9 mouse cellular contexts compared by ENCODE assay signal in the genomic region with DNA sequence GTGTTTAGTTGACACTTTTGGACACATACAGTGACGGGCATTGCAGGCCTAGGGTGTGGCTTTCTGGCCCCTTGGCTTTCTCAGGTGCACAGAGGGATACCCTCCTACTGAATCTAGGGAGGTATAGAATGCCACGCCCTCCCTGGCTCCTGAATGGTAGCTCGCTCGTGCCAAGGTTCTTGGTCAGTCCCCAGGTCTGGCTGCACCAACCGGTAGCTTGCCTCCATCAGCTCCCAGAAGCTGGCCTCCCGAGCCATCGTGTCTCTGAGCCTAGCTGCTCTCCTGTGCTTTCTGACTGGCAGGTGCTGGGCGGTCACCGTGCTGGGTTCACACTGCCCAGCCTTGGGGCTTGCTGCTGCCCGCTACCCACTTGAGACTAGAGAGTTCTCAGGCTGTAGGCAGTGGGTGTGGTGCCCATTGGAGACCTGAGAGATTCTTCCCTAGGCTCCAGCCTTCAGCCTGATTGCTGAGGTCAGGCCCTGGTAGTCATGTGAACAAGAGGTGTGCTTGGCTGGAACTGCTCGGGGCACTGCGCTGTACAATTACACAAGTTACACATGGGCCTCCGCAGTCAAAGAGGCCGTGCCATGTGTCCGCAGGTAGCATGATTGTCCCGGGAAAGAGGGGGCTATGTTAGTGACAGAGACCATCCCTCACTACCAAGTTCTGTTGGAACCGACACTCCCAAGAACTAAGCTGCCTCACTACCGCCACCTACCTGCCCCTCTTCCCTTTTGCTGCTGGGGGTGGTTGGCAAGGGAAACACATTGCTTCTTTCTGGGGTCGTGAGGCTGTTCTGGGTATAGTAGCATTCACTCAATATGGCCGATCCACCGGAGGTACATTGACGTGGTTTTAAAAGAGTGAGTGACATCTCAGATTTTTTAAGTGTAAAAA. TPM values are rescaled to one million over a fixed set of nuclear protein-coding genes. Genes with fewer than 3 reads are reported as not detected.
DNase-seq lines count a peak whose midpoint lies in the region; ATAC-seq and TF ChIP-seq lines count a peak whose summit lies in the region.
"Had no signal": no experiment of that assay in that cellular context is flagged by ENCODE, and none has a peak within 500 bp of the region (broad histone marks: within the 10 kb centered on the region; RNA-seq: fewer than 3 reads in every experiment).

No protein-coding gene starts in this region.

- H3K27ac ChIP-seq in liver, adult 2 months (replicated peaks; ENCODE audit: insufficient read depth, low read depth, low read length), result no peak overlapping the region
- no peak overlapping the region for H3K27ac ChIP-seq in forebrain, postnatal 0 days (ENCODE audit: low read depth, low read length)
- H3K27ac ChIP-seq in lung, postnatal 0 days (ENCODE audit: low read length), result no peak overlapping the region

- no peaks in the 10 kb centered on the region for H3K9me3 ChIP-seq in forebrain, postnatal 0 days (ENCODE audit: low read length)
- no peaks in the 10 kb centered on the region for H3K9me3 ChIP-seq in lung, postnatal 0 days (ENCODE audit: low read length)

- H3K4me2 ChIP-seq in forebrain, postnatal 0 days (ENCODE audit: low read depth), result no peak overlapping the region
- H3K4me2 ChIP-seq in lung, postnatal 0 days (replicated peaks; ENCODE audit: low read depth, low read length), result no peak overlapping the region

- TF ChIP-seq POLR2A in liver, adult 2 months (IDR thresholded peaks at IDR 0.05; ENCODE audit: extremely low read depth, insufficient read depth, low read length), result no peak

- H3K79me2 ChIP-seq in liver, adult 2 months (ENCODE audit: control insufficient read depth, insufficient read depth, low read length), result peaks cover 11% of the 10 kb centered on the region

- peaks cover 3% of the 10 kb centered on the region for H3K4me1 ChIP-seq in liver, adult 2 months (ENCODE audit: control insufficient read depth, insufficient read depth, low read length)
- H3K4me1 ChIP-seq in forebrain, postnatal 0 days (ENCODE audit: insufficient read depth), result peaks cover 36% of the 10 kb centered on the region
- H3K4me1 ChIP-seq in lung, postnatal 0 days (ENCODE audit: insufficient read depth, low read depth, low read length), result peaks cover 20% of the 10 kb centered on the region

- TF ChIP-seq CTCF in liver, adult 2 months (IDR thresholded peaks at IDR 0.05; ENCODE audit: low read depth, low read length), result peak; percentile 60
- peak; percentile 70 for TF ChIP-seq CTCF in forebrain, postnatal 0 days (IDR thresholded peaks at IDR 0.05; ENCODE audit: low read depth)
- TF ChIP-seq CTCF in lung, postnatal 0 days (IDR thresholded peaks at IDR 0.05), result peak; percentile 68

- no peak for DNase-seq in liver, adult 2 months (ENCODE audit: extremely low read depth, low read depth, low spot score)
- no peak for DNase-seq in liver
- peak; percentile 58 for DNase-seq in ZHBTc4 (ENCODE audit: low read depth, low spot score)
- DNase-seq in forebrain, postnatal 0 days, result no peak
- DNase-seq in lung, postnatal 0 days (ENCODE audit: low spot score), result peak; percentile 78
- DNase-seq in gastrocnemius, postnatal 10 days, result no peak
- no peak for DNase-seq in natural killer cell, adult 2 months (ENCODE audit: low spot score in 2 of 2)
- DNase-seq in layer of hippocampus, adult 8-10 months (ENCODE audit: low spot score in 2 of 2), result no peak

- TF ChIP-seq EP300 in lung, postnatal 0 days (IDR thresholded peaks at IDR 0.05), result no peak

- no peaks in the 10 kb centered on the region for H3K36me3 ChIP-seq in liver, adult 2 months (ENCODE audit: control insufficient read depth, insufficient read depth, low read length)
- H3K36me3 ChIP-seq in forebrain, postnatal 0 days (ENCODE audit: insufficient read depth), result peaks cover 4% of the 10 kb centered on the region; the same call in 1 of the 2 replicates
- peaks cover 11% of the 10 kb centered on the region; the same call in 1 of the 2 replicates for H3K36me3 ChIP-seq in lung, postnatal 0 days (ENCODE audit: insufficient read depth, low read length)

- no peak overlapping the region for H3K4me3 ChIP-seq in liver, adult 2 months (ENCODE audit: insufficient read depth, low read depth, low read length)
- no peak overlapping the region for H3K4me3 ChIP-seq in forebrain, postnatal 0 days (ENCODE audit: low read depth, low read length)
- H3K4me3 ChIP-seq in lung, postnatal 0 days (ENCODE audit: low read depth, low read length), result no peak overlapping the region
- H3K4me3 ChIP-seq: erythroblast, embryonic 14.5 days had no signal

- no peaks in the 10 kb centered on the region for H3K27me3 ChIP-seq in liver, adult 2 months (ENCODE audit: control insufficient read depth, insufficient read depth, low read length)
- H3K27me3 ChIP-seq in forebrain, postnatal 0 days (ENCODE audit: insufficient read depth, low read length), result no peaks in the 10 kb centered on the region
- H3K27me3 ChIP-seq in lung, postnatal 0 days (replicated peaks; ENCODE audit: insufficient read depth, low read length), result no peaks in the 10 kb centered on the region

- H3K9ac ChIP-seq in liver, adult 2 months (ENCODE audit: low read depth, low read length), result no peak overlapping the region
- no peak overlapping the region for H3K9ac ChIP-seq in forebrain, postnatal 0 days
- H3K9ac ChIP-seq in lung, postnatal 0 days (replicated peaks; ENCODE audit: low read depth), result no peak overlapping the region

- no peak for ATAC-seq in forebrain, postnatal 0 days
- ATAC-seq in lung, postnatal 0 days, result peak; percentile 63

- 83% methylated on average over 22 of the region's 22 CpGs for WGBS in liver, adult 2 months
- WGBS in forebrain, postnatal 0 days, result 78% methylated on average over 22 of the region's 22 CpGs
- WGBS in lung, postnatal 0 days, result 71% methylated on average over 22 of the region's 22 CpGs

RNA-seq across cellular contexts. Expression of gene Gins2, which starts 27.3 kb away (rescaled TPM):
- total RNA-seq in liver, adult 2 months (2014; rRNA removed), result 0.37 and 2.3 TPM in 2 replicates
- 1.9 TPM in 2 replicates for polyA plus RNA-seq in liver, adult 2 months (2012; rRNA removed)
- total RNA-seq in forebrain, postnatal 0 days (2014; rRNA removed), result 2.6 and 5.3 TPM in 2 replicates
- polyA plus RNA-seq in forebrain, postnatal 0 days (2015; fragmentation: Nextera tagmentation; extraction: Ambion mirVana), result 9.6 and 10.7 TPM in 2 replicates
- polyA plus RNA-seq in lung, postnatal 0 days (2015; fragmentation: Nextera tagmentation; extraction: Ambion mirVana), result 10.9 and 13.4 TPM in 2 replicates
- 1 to 10 TPM; 8.6 to 9.1 TPM for total RNA-seq in gastrocnemius, postnatal 10 days (2021)
- 1 to 10 TPM; 2.4 to 4.8 (median 2.8) TPM for total RNA-seq in layer of hippocampus, adult 8-10 months (2022)

Comparison
In these comparisons a context has a peak if more than half of its experiments do, and no peak if none do; other contexts are left out.
1. DNase-seq: peak in ZHBTc4 (single experiment) and lung, postnatal 0 days (single experiment); none in liver, adult 2 months (single experiment), liver (single experiment), forebrain, postnatal 0 days (single experiment), gastrocnemius, postnatal 10 days (single experiment), natural killer cell, adult 2 months (0 of 2) and layer of hippocampus, adult 8-10 months (0 of 2).
2. Peak in every context shown above with its lines, with median percentiles within 50 percentile points of each other: CTCF ChIP-seq.